Mouse (Mus musculus) cerebellum, adult 9-10 months (tissue): ENCODE results near the gene Scn5a.

Source experiments
- DNase-seq: peaks from one replicate; pipeline ENCODE4 v3.0.0; 2022

The Scn5a gene

DNA sequence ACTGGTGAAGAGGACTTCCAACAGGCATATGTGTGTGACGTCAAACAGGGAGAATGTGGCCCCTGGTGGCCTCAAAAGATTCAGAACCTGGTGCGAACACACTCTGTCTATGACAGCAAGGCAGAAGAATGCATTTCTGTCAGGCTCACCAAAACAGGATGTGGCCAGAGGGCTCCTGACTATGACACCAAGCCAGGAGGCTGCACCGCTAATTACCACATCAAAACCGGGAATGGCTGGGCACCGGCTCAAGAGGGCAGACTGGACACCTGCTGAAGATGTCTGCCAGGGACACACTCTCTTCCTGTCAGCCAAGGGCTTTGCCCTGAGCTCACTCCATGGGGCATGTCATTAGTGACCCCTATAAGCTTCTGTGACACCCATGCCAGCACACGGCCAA lies 15.2 kb downstream of the Scn5a start:
- DNase-seq: peak; percentile 20

- no peak for DNase-seq
Measured at GRCm38 (mm10) chr9:119562256-119562655, 16.6 kb downstream of the Scn5a start.

DNA sequence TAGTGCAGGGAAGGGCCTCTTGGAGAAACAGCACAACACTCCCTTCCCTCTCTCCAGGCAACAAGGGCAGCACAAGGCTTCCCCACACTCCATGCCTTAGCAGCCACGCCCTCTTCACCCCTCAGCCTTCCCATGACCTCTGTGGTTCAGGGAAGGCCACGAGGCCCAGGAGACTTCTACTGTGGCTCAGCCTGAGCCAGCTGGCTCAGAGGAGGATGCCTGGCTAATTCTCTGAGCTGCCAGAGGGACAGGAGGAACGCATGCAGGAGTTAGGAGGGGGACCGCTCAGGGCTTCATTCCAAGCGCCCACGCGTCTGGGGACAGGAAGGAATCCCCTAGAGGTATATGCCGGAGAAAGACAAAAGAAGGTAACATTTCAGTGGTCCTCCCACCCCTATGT lies 17.1 kb downstream of the Scn5a start:
- no peak for DNase-seq

GRCm38 (mm10) chr9:119559537-119560276 lies 19.1 kb downstream of the Scn5a start:
- no peak for DNase-seq

GRCm38 (mm10) chr9:119558119-119558854 lies 20.5 kb downstream of the Scn5a start:
- DNase-seq: no peak

DNA sequence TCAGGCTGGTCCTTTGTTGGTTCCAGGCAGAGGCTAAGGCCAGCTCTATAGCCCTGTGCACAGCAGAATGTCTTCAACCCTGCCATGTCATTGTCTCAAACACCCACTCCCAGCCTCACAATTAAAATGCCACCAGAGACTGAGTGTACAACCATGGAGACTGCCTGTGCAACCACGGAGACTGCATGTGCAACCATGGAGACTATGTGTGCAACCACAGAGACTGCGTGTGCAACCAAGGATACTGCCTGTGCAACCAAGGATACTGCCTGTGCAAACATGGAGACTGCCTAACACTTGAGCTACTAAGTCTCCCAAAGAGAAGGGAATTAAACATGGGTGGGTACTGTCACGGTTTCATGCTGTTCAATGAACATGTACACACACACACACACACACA lies 22.8 kb downstream of the Scn5a start:
- DNase-seq: no peak

DNA sequence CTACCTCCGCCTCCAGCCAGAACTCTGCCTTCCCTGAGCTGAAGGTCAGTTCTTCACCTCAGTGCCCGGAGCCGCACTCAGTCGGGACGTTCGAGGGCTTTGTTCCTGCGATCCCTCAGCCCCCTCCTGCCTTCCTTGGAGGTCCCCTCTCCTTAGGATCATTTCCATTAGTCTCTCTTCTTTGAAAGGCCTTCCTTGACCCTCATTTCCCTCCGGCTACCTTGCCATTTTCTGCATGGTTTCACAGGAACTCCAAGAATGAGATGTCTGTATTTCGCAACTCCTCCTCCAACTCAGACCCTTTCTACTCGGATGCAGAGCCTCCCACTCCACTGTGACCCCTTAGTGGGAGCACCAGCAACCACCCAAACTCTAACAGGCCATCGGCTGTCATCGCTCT lies 31.3 kb downstream of the Scn5a start:
- no peak for DNase-seq

GRCm38 (mm10) chr9:119547128-119547527 lies 31.7 kb downstream of the Scn5a start:
- DNase-seq: no peak

GRCm38 (mm10) chr9:119540726-119541125 lies 38.1 kb downstream of the Scn5a start:
- no peak for DNase-seq

DNA sequence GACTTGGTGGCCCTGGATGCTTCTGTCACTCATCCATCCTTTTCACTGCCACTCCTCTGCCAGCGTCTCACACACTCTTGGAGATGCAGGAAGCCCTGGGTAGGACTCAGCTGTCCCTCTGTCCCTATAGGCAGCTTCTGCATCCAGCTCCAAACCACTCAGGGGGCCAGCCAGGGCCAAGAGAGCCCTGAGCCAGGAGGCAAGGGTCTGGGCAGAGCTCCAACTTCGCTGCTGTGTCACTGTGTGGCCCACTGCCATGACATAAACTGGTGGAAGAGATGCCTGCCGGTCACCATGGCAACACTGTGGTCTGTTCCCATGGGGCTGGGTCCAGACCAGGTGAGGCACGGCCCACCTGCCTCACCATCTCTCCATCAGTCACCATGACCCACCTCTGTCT lies 41.0 kb downstream of the Scn5a start:
- no peak for DNase-seq

DNA sequence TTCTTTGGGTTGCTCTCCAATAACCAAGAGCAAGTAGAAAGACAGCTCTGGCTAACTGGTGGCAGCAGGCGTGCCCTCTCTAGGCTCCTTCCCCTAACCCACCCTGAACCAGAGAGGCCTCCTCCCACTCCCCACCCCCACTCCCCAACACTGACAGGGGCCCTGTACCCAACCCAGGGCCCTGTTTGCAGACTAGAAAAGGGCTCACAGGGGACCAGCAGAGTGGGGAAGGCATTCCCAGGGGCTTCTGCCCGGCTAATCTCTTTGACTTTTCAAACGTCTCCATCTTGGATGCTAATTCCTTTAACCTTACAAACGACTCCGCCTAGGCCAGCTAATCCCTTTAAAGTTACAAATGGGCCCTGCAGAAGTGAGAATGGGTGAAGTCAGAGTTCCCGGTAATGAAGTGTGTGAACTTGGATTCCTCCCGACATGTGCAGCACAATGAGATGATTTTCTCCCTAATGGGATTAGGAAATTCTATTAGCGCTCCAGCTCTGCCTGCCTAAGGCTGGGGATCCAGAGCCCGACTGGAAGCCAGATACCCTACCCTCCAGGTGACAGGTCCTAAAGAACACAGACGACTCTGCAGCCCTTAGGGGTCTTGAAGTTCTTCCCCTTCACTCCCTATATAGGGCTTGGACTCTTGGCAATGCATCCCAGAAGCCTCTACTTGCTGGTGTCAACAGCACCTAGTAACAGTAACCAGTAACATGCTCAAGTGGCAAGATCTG lies 47.0 kb downstream of the Scn5a start:
- no peak for DNase-seq

GRCm38 (mm10) chr9:119524511-119524910 lies 54.3 kb downstream of the Scn5a start:
- no peak for DNase-seq

- DNase-seq: no peak
Measured at GRCm38 (mm10) chr9:119523301-119523700, 55.5 kb downstream of the Scn5a start.

DNA sequence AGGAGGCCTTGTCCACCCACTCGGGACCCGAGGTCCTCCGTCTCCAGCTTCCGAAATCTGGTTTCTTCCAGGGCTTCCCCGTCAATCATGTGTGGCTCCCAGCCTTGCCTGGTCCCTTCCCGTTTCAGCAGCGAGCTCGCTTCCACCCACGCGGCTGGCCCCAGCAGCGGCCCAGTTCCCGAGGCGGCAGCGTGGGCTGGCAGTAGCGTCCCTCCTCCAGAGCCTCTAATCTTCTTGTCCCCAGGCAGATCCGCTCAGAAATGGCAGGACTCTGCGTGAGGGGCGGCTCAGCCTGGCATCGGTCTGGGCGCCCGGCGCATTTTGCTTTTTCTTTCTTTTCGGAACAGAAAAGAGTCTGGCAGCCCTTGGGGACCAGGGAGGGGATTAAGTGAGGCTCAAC lies 59.7 kb downstream of the Scn5a start:
- DNase-seq: peak; percentile 11

- DNase-seq: no peak
Measured at GRCm38 (mm10) chr9:119518177-119518576, 60.6 kb downstream of the Scn5a start.

DNA sequence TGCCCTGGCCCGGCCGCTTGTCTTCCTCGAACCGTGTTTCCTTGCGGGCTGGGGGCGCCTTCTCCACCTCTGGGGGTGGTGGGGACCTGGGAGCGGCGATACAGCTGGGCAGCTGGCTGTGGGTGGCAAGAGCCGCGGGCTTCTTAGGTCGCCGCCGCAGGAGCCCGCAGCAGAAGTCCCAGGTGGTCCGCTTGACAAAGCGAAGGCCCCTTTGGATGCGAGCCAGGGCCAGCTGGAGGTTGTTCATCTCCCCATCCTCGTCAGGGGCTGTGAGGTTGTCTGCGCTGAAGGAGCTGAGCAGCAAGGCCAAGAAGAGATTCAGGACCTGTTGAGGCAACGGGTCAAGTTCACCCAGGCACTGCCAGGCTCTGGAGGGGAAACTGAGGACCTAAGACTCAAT lies 61.3 kb downstream of the Scn5a start:
- no peak for DNase-seq

GRCm38 (mm10) chr9:119516815-119517214 lies 62.0 kb downstream of the Scn5a start:
- DNase-seq: no peak

GRCm38 (mm10) chr9:119515454-119515853 lies 63.4 kb downstream of the Scn5a start:
- no peak for DNase-seq

DNA sequence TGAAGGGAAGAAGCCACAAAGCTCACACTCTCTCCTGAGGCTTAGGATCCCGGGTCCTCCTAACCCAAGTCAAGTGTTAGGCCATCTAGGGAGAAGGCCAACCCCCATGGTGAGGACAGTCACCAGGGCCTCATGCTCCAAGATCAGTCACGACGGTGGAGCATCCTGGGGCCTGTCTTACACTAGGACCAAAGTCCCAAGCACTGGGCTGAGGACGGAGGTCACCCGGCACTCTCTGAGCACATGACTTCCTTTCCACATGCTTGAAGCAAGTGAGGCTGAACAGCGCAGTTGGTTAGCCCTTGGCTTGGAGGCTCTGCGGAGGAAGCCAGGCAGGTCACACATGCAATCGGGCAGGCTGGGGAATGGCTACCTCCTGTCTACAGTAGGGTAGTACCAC lies 63.8 kb downstream of the Scn5a start:
- DNase-seq: no peak

GRCm38 (mm10) chr9:119513816-119514215 lies 65.0 kb downstream of the Scn5a start:
- no peak for DNase-seq

DNA sequence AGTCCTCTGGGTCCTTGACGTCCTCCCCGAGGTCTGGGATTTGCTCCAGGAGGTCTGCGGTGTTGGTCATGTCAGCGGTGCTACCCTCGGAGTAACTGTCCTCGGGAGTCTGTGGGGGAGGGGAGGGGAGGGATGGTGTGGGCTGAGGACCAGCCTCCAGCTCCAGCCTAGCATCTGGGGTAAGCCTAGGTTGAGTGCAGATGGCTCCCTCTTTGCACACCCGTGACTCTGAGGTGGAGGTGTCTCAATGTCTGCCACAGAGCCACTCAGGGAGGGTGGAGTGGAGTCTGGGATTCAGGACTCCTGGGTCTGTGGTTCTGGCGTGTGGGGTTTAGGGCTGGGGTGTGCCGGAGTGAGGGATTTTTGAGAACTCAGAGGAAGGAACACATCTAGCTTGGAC lies 65.8 kb downstream of the Scn5a start:
- no peak for DNase-seq

- DNase-seq: peak; percentile 42
Measured at GRCm38 (mm10) chr9:119510902-119511301, 67.9 kb downstream of the Scn5a start.

DNA sequence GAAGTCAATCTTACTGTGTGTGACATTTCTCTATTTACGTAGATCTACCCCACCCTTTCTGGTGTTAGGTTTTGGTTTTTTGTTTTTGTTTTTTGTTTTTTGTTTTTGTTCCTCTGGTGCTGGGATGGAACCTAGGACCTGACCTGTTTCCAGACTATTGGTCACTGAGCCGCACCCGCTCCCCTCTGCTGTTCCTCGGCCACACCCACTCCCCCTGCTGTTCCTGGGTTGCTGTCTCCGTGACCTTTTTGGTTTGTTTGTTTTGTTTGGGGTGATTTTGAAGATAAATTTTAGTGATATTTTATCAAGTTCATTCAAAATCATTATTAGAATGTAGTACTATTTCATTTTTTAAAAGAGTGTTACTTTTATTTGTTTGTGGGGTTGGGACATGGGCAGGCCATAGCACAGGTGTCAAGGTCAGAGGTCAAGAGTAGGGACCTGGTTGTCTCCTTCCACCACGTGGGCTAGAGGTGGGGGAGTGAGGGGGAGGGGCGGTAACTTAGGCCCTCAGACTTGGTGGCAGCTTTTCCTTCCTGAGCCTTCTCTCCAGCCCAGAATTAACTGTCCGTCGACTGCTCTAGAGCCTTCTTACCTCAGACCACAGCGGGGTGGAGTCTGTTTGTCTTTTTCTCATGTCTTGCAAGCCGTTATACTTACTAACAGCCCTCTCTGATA lies 73.7 kb downstream of the Scn5a start:
- no peak for DNase-seq
